Mouse (Mus musculus) limb, embryonic 13.5 days (tissue): Measurements from ENCODE around the gene Rnf11. TPM values are rescaled to one million over a fixed set of nuclear protein-coding genes. Genes with fewer than 3 reads are reported as not detected.

Experiments used
- ATAC-seq: fragments of 200-750 bp; cut with Nextera tagmentation; 2 replicates; pipeline ENCODE4 v1.8.0; 2017; ENCODE audit warnings: low read depth, moderate number of reproducible peaks, moderate TSS enrichment; ENCODE audit not compliant: low FRiP score
- H3K27ac ChIP-seq: fragments of 300-500 bp; sonication (generic); 2 replicates; pipeline ENCODE4 v1.5.1; 2015; ENCODE audit warnings: inconsistent platforms, mild to moderate bottlenecking, moderate library complexity
- H3K27me3 ChIP-seq: fragments of 300-500 bp; sonication (generic); 2 replicates; pipeline ENCODE4 v1.6.1; 2015; ENCODE audit warnings: mild to moderate bottlenecking, inconsistent platforms
- H3K36me3 ChIP-seq: fragments of 300-500 bp; sonication (generic); 2 replicates; pipeline ENCODE4 v1.6.1; 2015; ENCODE audit warnings: inconsistent platforms, mild to moderate bottlenecking, moderate library complexity
- H3K4me1 ChIP-seq: fragments of 300-500 bp; sonication (generic); 2 replicates; pipeline ENCODE4 v1.6.1; 2015; ENCODE audit warnings: inconsistent platforms
- H3K4me2 ChIP-seq: fragments of 300-500 bp; sonication (generic); replicated peaks from 2 replicates; pipeline ENCODE4 v1.6.1; 2015; ENCODE audit warnings: inconsistent platforms, mild to moderate bottlenecking, moderate library complexity
- H3K4me3 ChIP-seq: fragments of 300-500 bp; sonication (generic); 2 replicates; pipeline ENCODE4 v1.5.1; 2015; ENCODE audit warnings: moderate library complexity, mild to moderate bottlenecking, inconsistent platforms
- H3K9ac ChIP-seq: fragments of 300-500 bp; sonication (generic); 2 replicates; pipeline ENCODE4 v1.6.1; 2015; ENCODE audit warnings: mild to moderate bottlenecking, inconsistent platforms
- H3K9me3 ChIP-seq: fragments of 300-500 bp; sonication (generic); 2 replicates; pipeline ENCODE4 v1.6.1; 2016; ENCODE audit warnings: inconsistent platforms
- WGBS: fragments of 180-500 bp; shearing (Covaris S2); methylation state at CpG from one replicate; pipeline ENCODE4 v1.1.7; 2015; 5-methylcytosine and 5-hydroxymethylcytosine counted together
- polyA plus RNA-seq: library from polyadenylated mRNA; unstranded; fragments of >200 nt; fragmentation: Nextera tagmentation; extraction: Ambion mirVana; gene quantifications from 2 replicates; pipeline ENCODE4 v1.2.1, GENCODE M21; 2015

Rnf11 gene
- polyA plus RNA-seq, 1 experiment from 2014 or later: 47.5 TPM

GRCm38 (mm10) chr4:109423438-109423837 is 61.1 kb downstream of the Rnf11 start:
- Histone ChIP-seq H3K9ac (no peak overlapping the region), H3K9me3 (no peaks in the 10 kb centered on the region), H3K4me1 (no peaks in the 10 kb centered on the region), H3K4me3 (no peak overlapping the region), H3K27me3 (no peaks in the 10 kb centered on the region), H3K27ac (no peak overlapping the region), H3K36me3 (no peaks in the 10 kb centered on the region; the same call in 1 of the 2 replicates), H3K4me2 (no peak overlapping the region)
- 75% methylated on average over 2 of the region's 2 CpGs for WGBS
- ATAC-seq: no peak

- WGBS: 73% methylated on average over 6 of the region's 6 CpGs
- Histone ChIP-seq H3K27ac (no peak overlapping the region), H3K9me3 (no peaks in the 10 kb centered on the region), H3K4me2 (no peak overlapping the region), H3K4me3 (no peak overlapping the region), H3K27me3 (no peaks in the 10 kb centered on the region), H3K9ac (no peak overlapping the region), H3K36me3 (no peaks in the 10 kb centered on the region; the same call in 1 of the 2 replicates), H3K4me1 (no peaks in the 10 kb centered on the region)
- no peak for ATAC-seq
These were observed 62.1 kb downstream of the Rnf11 start for GRCm38 (mm10) chr4:109422436-109422835.

DNA sequence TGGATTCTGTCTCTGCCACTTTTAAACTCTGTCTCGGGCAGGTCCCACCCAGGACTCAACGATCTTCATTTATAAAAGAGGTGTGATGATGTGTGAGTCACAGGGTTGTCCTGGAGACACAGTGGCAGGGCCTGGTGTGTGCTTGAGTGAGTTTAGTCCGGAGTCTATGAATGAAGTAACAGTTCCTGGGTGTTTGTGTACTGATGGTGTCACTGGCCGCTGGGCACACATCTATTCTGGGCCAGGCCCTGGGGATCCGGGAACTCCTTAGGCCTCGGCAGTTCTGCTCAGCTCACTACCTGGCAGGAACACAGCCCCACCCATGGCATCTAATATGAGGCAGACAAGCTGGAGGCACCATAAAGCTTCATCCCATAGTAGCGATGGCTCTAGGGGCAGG is 62.9 kb downstream of the Rnf11 start:
- no peaks in the 10 kb centered on the region for H3K4me1 ChIP-seq
- no peak overlapping the region for H3K9ac ChIP-seq
- ATAC-seq: no peak
- no peak overlapping the region for H3K4me2 ChIP-seq
- no peaks in the 10 kb centered on the region for H3K27me3 ChIP-seq
- no peaks in the 10 kb centered on the region for H3K9me3 ChIP-seq
- no peaks in the 10 kb centered on the region; the same call in 1 of the 2 replicates for H3K36me3 ChIP-seq
- no peak overlapping the region for H3K4me3 ChIP-seq
- 83% methylated on average over 7 of the region's 7 CpGs for WGBS
- H3K27ac ChIP-seq: no peak overlapping the region

GRCm38 (mm10) chr4:109420138-109420795 is 64.3 kb downstream of the Rnf11 start:
- H3K4me1 ChIP-seq: no peaks in the 10 kb centered on the region
- no peak overlapping the region for H3K4me3 ChIP-seq
- H3K27me3 ChIP-seq: no peaks in the 10 kb centered on the region
- H3K4me2 ChIP-seq: no peak overlapping the region
- H3K9me3 ChIP-seq: no peaks in the 10 kb centered on the region
- WGBS: 68% methylated on average over 8 of the region's 8 CpGs
- ATAC-seq: no peak
- H3K36me3 ChIP-seq: no peaks in the 10 kb centered on the region; the same call in 1 of the 2 replicates
- no peak overlapping the region for H3K27ac ChIP-seq
- H3K9ac ChIP-seq: no peak overlapping the region

DNA sequence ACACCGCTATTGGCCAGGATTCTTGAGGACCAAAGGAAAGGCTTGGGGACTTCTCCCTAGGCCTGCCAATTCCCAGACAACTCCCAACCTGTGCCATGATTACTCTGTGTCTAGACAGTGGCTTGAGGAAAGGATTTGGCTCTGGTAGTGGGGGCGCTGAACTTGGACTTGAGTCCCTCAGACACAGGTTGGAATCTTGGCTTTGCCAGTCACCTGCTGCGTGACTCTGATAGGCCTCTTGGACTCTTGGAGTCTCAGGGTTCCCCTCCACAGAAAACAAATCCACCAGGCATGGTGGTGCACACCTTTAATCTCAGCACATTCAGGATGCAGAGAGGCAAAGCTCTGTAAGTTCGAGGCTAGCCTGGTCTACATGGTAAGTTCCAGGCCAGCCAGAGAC is 65.0 kb downstream of the Rnf11 start:
- 83% methylated on average over 4 of the region's 4 CpGs for WGBS
- Histone ChIP-seq H3K4me1 (0 out of 2 replicates have a peak, but pooled peaks cover 2% of the 10 kb centered on the region), H3K9ac (no peak overlapping the region), H3K27me3 (no peaks in the 10 kb centered on the region), H3K9me3 (no peaks in the 10 kb centered on the region), H3K4me2 (no peak overlapping the region), H3K4me3 (no peak overlapping the region), H3K27ac (no peak overlapping the region), H3K36me3 (no peaks in the 10 kb centered on the region; the same call in 1 of the 2 replicates)
- ATAC-seq: no peak

DNA sequence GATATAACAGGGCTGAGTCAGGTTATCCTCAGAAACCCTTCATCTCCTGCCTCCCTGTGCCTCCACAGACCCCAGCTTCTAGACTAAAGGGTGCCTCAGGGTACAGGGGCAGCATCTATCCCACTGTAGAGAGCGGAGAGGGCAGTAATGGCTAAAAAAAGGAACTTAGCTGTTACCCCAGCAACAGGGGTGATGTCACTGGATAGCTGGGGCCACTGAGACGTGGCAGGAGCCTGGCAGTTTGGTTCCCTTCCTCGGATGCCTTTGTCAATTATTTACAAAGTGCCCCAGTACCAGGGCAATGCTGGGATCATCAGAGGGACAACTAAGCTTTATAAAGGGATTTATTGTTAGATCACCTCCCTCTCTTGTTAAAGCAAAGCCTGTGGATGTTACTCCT is 65.5 kb downstream of the Rnf11 start:
- 0 out of 2 replicates have a peak, but pooled peaks cover 5% of the 10 kb centered on the region for H3K4me1 ChIP-seq
- no peak overlapping the region for H3K9ac ChIP-seq
- WGBS: 45% methylated on average over 3 of the region's 3 CpGs
- no peak for ATAC-seq
- H3K4me3 ChIP-seq: no peak overlapping the region
- H3K4me2 ChIP-seq: no peak overlapping the region
- no peaks in the 10 kb centered on the region; the same call in 1 of the 2 replicates for H3K36me3 ChIP-seq
- no peaks in the 10 kb centered on the region for H3K9me3 ChIP-seq
- H3K27me3 ChIP-seq: no peaks in the 10 kb centered on the region
- no peak overlapping the region for H3K27ac ChIP-seq

DNA sequence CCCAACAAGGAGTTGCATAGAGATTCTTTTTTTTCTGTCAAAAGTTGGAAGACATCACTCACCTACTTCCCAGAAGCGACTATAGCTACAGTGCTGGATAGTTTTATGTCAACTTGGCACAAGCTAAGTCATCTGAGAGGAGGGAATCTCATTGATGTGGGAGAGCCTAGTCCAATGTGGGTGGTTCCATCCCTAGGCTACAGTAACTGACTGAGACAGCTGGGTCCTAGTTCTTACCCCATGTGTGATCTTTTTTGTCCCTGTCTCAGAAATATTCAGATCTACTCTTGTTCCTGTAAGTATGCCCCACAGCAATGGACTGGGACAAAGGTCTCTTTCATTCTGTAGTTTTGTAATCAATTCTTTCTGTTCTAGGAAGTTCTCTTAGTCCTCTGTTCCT is 66.5 kb downstream of the Rnf11 start:
- 0 out of 2 replicates have a peak, but pooled peaks cover 5% of the 10 kb centered on the region for H3K4me1 ChIP-seq
- H3K4me2 ChIP-seq: no peak overlapping the region
- H3K9ac ChIP-seq: no peak overlapping the region
- 74% methylated on average over 1 of the region's 1 CpGs for WGBS
- no peak overlapping the region for H3K4me3 ChIP-seq
- no peaks in the 10 kb centered on the region; the same call in 1 of the 2 replicates for H3K36me3 ChIP-seq
- ATAC-seq: no peak
- H3K27me3 ChIP-seq: no peaks in the 10 kb centered on the region
- H3K9me3 ChIP-seq: no peaks in the 10 kb centered on the region
- H3K27ac ChIP-seq: no peak overlapping the region

- no peak for ATAC-seq
- H3K4me3 ChIP-seq: no peak overlapping the region
- peaks cover 19% of the 10 kb centered on the region for H3K4me1 ChIP-seq
- H3K27ac ChIP-seq: no peak overlapping the region
- no peak overlapping the region for H3K4me2 ChIP-seq
- WGBS: 83% methylated on average over 5 of the region's 5 CpGs
- H3K27me3 ChIP-seq: no peaks in the 10 kb centered on the region
- H3K9ac ChIP-seq: no peak overlapping the region
- no peaks in the 10 kb centered on the region for H3K36me3 ChIP-seq
- no peaks in the 10 kb centered on the region for H3K9me3 ChIP-seq
These were observed 72.3 kb downstream of the Rnf11 start for GRCm38 (mm10) chr4:109412233-109412632.

DNA sequence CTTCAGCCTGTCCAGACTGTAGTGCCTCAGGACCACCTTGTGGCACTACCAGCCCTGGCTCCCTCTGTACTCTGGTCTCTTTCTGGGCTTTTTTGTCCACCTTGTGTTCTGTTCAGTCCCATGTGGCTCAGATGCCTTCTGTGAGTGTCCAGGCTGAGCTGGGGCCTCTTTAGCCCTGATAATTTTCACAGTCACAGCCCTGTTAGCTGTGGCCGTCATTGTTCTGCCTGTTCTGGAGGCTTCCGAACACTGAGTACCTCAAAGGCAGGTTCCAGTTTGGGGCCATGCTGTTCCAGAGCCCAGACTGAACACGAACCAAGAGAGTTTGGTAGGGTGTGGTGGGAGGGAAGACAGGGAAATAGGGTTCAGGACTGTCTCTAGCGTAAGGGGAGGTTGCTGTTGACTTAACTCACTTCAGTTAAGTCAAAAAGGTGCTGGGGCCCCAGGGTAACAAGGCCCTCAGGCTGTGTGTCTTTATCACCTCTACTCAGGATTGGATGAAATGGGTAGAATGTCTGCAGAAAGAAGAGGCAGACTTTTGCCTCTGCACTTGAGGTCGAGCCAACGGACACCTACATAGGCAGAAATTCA is 73.1 kb downstream of the Rnf11 start:
- no peak overlapping the region for H3K27ac ChIP-seq
- peaks cover 23% of the 10 kb centered on the region for H3K4me1 ChIP-seq
- H3K9ac ChIP-seq: no peak overlapping the region
- H3K36me3 ChIP-seq: no peaks in the 10 kb centered on the region
- H3K9me3 ChIP-seq: no peaks in the 10 kb centered on the region
- H3K27me3 ChIP-seq: no peaks in the 10 kb centered on the region
- no peak overlapping the region for H3K4me3 ChIP-seq
- no peak overlapping the region for H3K4me2 ChIP-seq
- ATAC-seq: no peak
- 89% methylated on average over 6 of the region's 6 CpGs for WGBS

GRCm38 (mm10) chr4:109410681-109411376 is 73.7 kb downstream of the Rnf11 start:
- Histone ChIP-seq H3K4me3 (no peak overlapping the region), H3K36me3 (no peaks in the 10 kb centered on the region), H3K27ac (no peak overlapping the region), H3K27me3 (no peaks in the 10 kb centered on the region), H3K4me1 (peaks cover 29% of the 10 kb centered on the region), H3K9ac (no peak overlapping the region), H3K9me3 (no peaks in the 10 kb centered on the region), H3K4me2 (no peak overlapping the region)
- ATAC-seq: no peak
- WGBS: 74% methylated on average over 9 of the region's 9 CpGs

DNA sequence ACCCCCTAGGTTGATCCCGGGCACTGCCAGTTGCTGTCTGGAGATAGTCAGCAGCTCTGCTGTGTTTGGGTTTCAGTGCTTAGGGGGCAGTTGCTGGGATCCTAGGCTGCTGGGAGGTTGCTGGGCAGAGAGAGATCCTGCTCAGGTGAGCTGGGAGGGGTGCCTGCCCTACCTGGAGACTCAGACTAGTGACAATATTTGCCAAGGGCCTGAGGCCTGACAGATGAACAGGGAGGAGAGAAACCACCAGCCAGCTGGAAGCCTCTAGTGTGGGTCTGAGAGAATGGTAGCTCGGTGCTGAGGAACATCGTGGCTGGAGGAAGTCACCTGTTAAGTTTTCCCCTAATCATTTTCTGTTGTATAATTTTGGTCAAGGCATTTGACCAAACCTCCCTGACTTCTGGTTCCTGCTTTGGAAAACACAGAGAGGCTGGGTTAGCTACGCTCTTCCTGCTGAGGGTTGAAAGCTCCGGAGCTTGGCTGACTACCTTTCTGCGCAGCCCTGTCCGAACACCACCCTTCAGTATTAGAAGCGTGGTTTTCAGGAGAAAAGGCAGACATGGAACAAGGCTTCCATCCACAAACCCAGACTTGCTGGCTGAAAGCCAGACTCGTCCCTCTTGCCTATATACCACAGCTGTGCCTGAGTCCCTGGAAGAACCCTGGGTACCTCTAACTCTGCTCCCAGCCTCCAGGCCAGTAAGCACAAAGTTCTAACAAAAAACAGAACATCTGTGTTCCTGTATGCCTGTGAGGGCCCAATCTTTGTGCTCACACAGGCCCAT is 76.6 kb downstream of the Rnf11 start:
- Histone ChIP-seq H3K36me3 (no peaks in the 10 kb centered on the region), H3K9ac (no peak overlapping the region), H3K4me2 (peak overlapping the region; percentile 95), H3K27me3 (no peaks in the 10 kb centered on the region), H3K9me3 (no peaks in the 10 kb centered on the region), H3K4me3 (peak overlapping the region; percentile 66), H3K4me1 (peaks cover 27% of the 10 kb centered on the region), H3K27ac (peak overlapping the region; percentile 70)
- 58% methylated on average over 9 of the region's 9 CpGs for WGBS
- ATAC-seq: no peak

GRCm38 (mm10) chr4:109407176-109407520 is 77.4 kb downstream of the Rnf11 start:
- WGBS: 3% methylated on average over 22 of the region's 24 CpGs
- Histone ChIP-seq H3K9ac (peak overlapping the region; percentile 81), H3K9me3 (no peaks in the 10 kb centered on the region), H3K4me1 (peaks cover 27% of the 10 kb centered on the region), H3K4me2 (peak overlapping the region; percentile 95), H3K27me3 (no peaks in the 10 kb centered on the region), H3K36me3 (no peaks in the 10 kb centered on the region), H3K4me3 (peak overlapping the region; percentile 66), H3K27ac (0 out of 2 replicates have a peak overlapping the region, but pooled peaks have one; percentile 70)
- peak; percentile 18; the same call in 1 of the 2 replicates for ATAC-seq
